Mouse (Mus musculus): ENCODE results near the gene Ttll10.

DNA sequence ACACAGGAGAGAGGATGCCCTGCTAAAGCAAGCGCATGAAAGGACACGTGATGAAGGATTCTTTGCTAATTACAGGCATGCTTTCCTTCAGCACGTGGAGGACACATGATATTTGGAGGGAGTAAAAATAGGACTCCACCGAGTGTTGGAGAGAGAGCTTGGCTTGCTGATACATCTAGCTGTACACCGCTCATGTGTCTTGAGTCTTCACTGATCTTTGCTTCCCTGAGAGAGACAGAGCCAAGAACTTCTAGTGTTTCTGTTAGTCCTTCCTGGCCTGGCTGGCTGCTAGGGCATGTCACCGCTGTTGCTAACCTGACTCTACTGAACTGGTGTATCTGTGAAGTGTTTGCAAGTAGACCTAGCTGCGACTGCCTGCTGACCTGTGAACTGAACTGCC, 35.0 kb downstream of the Ttll10 start:
- no peak for TF ChIP-seq CTCF (IDR thresholded peaks at IDR 0.05; ENCODE audit: control insufficient read depth, insufficient read depth, insufficient replicate concordance, low read depth, low read length)
- TF ChIP-seq POLR2A (IDR thresholded peaks at IDR 0.05; ENCODE audit: control insufficient read depth, low read depth, low read length) = no peak

All from testis, adult 2 months (tissue).